Mouse (Mus musculus) heart, embryonic 14.5 days (tissue): ENCODE measurements around the gene Dnase1l2. TPM values are rescaled to one million over a fixed set of nuclear protein-coding genes. Genes with fewer than 3 reads are reported as not detected.
"Not testable (repeated sequence)": the region's sequence is repeated elsewhere in the genome, so short reads cannot be mapped to it uniquely, and the experiment has no call there.

Source experiments
- ATAC-seq: fragments of 200-750 bp; cut with Nextera tagmentation; 2 replicates; pipeline ENCODE4 v1.8.0; 2017; ENCODE audit warnings: low read depth, moderate TSS enrichment; ENCODE audit not compliant: insufficient number of reproducible peaks, insufficient read depth, low FRiP score
- H3K27ac ChIP-seq, 2 experiments: fragments of 200-500 bp in 1 of 2; fragments of 300-500 bp in 1 of 2; sonication (generic) in 1 of 2; replicated peaks in 1 of 2; 2 replicates each; pipeline ENCODE4 v1.5.1; 2012 to 2014; ENCODE audit warnings: low read depth in 2 of 2, low read length in 2 of 2, control low read depth in 1 of 2, mild to moderate bottlenecking in 1 of 2, mixed read lengths in 1 of 2; ENCODE audit not compliant: control insufficient read depth in 1 of 2, insufficient read depth in 1 of 2
- H3K27me3 ChIP-seq: fragments of 300-500 bp; sonication (generic); 2 replicates; pipeline ENCODE4 v1.6.1; 2014; ENCODE audit warnings: mild to moderate bottlenecking, low read length, control low read depth; ENCODE audit not compliant: control insufficient read depth, insufficient read depth
- H3K36me3 ChIP-seq: fragments of 300-500 bp; sonication (generic); 2 replicates; pipeline ENCODE4 v1.6.1; 2014; ENCODE audit warnings: mild to moderate bottlenecking, control low read depth, low read length, mixed read lengths; ENCODE audit not compliant: control insufficient read depth, insufficient read depth
- H3K4me1 ChIP-seq, 2 experiments: fragments of 200-500 bp in 1 of 2; fragments of 300-500 bp in 1 of 2; sonication (generic) in 1 of 2; 2 replicates each; pipeline ENCODE4 v1.6.1; 2012 to 2014; ENCODE audit warnings: low read length in 2 of 2, control low read depth in 1 of 2, mixed read lengths in 1 of 2; ENCODE audit not compliant: control insufficient read depth in 2 of 2, insufficient read depth in 2 of 2
- H3K4me2 ChIP-seq: fragments of 300-500 bp; sonication (generic); 2 replicates; pipeline ENCODE4 v1.6.1; 2014; ENCODE audit warnings: mild to moderate bottlenecking, low read length
- H3K4me3 ChIP-seq, 2 experiments: fragments of 200-500 bp in 1 of 2; fragments of 300-500 bp in 1 of 2; sonication (generic) in 1 of 2; 2 replicates each; pipeline ENCODE4 v1.5.1; 2012 to 2014; ENCODE audit warnings: low read length in 2 of 2, mild to moderate bottlenecking in 2 of 2, control low read depth in 1 of 2, low read depth in 1 of 2, moderate library complexity in 1 of 2; ENCODE audit not compliant: control insufficient read depth in 1 of 2, insufficient read depth in 1 of 2
- H3K9ac ChIP-seq: fragments of 300-500 bp; sonication (generic); 2 replicates; pipeline ENCODE4 v1.6.1; 2014; ENCODE audit warnings: mild to moderate bottlenecking, low read length
- H3K9me3 ChIP-seq: fragments of 300-500 bp; sonication (generic); 2 replicates; pipeline ENCODE4 v1.6.1; 2016; ENCODE audit warnings: low read length, control low read depth; ENCODE audit not compliant: control insufficient read depth
- WGBS: fragments of 180-500 bp; shearing (Covaris S2); extraction: QIAGEN DNeasy Blood & Tissue Kit; methylation state at CpG from one replicate; pipeline ENCODE4 v1.1.7; 2014; 5-methylcytosine and 5-hydroxymethylcytosine counted together
- polyA plus RNA-seq: library from polyadenylated mRNA; unstranded; fragments of >200 nt; fragmentation: Nextera tagmentation; extraction: Ambion mirVana; gene quantifications from 2 replicates; pipeline ENCODE4 v1.2.1, GENCODE M21; 2014

Dnase1l2 gene
- polyA plus RNA-seq, 1 experiment from 2014 or later, result 1.5 TPM

DNA sequence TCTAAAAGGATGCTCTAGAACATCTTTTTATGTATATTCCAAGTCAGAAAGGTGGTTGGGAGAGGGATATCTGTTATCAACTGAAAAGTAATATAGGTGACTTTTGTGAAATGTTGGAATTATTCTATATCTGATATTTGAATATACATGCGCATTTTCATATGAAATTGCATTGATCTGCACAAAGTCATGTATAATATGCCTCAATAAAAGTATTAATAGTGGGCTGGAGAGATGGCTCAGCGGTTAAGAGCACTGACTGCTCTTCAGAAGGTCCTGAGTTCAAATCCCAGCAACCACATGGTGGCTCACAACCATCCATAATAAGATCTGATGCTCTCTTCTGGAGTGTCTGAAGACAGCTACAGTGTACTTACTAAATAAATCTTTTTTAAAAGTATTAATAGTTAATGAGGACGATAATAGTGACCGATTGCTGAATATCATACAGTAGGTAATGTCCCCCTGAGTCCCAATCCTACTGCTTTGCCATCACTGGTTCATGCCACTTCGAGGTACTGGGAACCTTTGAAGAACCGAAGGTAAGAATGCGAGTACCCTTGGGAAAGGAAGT lies 26.5 kb upstream of the Dnase1l2 start:
- Histone ChIP-seq H3K9ac (peak overlapping the region; percentile 95), H3K4me1 (peaks cover 16 to 23% of the 10 kb centered on the region in 2 experiments), H3K4me3 (peak overlapping the region; percentile 70 to 93), H3K9me3 (no peaks in the 10 kb centered on the region), H3K27me3 (no peaks in the 10 kb centered on the region), H3K36me3 (peaks cover 23% of the 10 kb centered on the region), H3K4me2 (peak overlapping the region; percentile 98), H3K27ac (peak overlapping the region; percentile 83 to 90)
- WGBS, result 16% methylated on average over 7 of the region's 7 CpGs
- no peak for ATAC-seq

DNA sequence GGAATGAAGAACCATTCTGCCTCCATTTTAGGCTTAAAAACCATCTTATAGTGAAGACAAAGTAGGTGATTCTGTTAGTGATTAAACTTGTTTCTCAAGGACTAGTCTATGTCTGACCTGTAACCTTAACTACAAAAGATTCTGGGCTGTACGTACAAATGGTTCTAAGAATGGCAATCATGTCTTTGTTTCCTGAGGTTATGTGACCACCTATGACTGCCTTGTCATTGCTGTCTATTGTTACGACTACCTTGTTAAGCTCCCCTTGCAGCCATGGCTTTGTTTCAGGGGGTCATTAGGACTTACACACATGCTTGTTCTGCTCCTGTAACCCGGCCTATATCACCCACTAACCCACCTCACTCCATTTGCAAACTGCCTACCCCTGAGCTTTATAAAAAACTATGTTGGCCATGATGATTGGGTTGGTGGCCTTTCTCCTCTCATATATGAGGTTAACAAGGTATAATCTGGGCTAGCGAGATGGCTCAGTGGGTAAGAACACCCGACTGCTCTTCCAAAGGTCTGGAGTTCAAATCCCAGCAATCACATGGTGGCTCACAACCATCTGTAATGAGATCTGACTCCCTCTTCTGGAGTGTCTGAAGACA lies 25.8 kb upstream of the Dnase1l2 start:
- Histone ChIP-seq H3K9ac (no peak overlapping the region), H3K9me3 (no peaks in the 10 kb centered on the region), H3K27me3 (no peaks in the 10 kb centered on the region), H3K4me1 (peaks cover 13 to 21% of the 10 kb centered on the region in 2 experiments), H3K4me2 (no peak overlapping the region), H3K27ac (no peak overlapping the region), H3K36me3 (peaks cover 17% of the 10 kb centered on the region), H3K4me3 (no peak overlapping the region)
- WGBS, result 92% methylated on average over 5 of the region's 5 CpGs
- no peak for ATAC-seq

DNA sequence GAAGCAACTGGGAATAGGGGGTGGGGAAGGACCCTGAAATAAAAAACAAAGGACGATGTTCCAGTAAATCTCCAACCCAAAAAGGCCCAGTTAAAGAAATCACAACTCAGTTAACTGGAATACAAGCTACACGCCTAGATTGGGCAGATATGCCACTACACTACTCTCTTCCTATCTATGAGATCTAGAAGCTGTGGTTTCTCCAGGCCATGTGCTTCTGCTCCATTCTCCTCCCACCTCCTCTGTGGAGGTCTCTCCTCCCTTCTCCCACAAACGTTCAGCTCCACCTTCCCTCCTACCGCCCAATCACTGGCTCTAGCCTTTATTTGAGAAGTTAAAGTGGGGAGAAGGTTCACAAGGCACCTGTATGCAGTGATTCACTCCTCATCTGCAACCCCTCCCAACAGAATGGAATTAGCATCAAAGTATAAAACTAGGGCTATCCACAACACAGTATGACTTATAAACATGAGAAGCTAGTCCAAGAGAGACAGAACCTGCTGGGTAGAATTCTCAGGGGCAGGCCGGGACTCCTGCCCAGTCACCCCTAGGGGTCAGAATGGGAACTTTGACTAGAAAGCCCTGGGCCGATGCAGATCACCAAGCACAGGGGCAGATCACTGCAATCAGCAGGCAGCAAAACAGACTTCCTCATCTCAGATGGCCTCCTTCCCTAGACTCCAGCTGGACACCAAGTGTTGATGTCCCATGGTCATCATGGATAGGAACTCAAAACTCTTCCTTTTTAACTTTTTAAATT lies 20.6 kb upstream of the Dnase1l2 start:
- no peak for ATAC-seq
- Histone ChIP-seq H3K27ac (no peak overlapping the region), H3K4me1 (peaks cover 7 to 10% of the 10 kb centered on the region in 2 experiments), H3K4me2 (no peak overlapping the region), H3K9ac (no peak overlapping the region), H3K9me3 (no peaks in the 10 kb centered on the region), H3K36me3 (no peaks in the 10 kb centered on the region), H3K27me3 (no peaks in the 10 kb centered on the region), H3K4me3 (no peak overlapping the region)
- WGBS, result 44% methylated on average over 6 of the region's 6 CpGs

DNA sequence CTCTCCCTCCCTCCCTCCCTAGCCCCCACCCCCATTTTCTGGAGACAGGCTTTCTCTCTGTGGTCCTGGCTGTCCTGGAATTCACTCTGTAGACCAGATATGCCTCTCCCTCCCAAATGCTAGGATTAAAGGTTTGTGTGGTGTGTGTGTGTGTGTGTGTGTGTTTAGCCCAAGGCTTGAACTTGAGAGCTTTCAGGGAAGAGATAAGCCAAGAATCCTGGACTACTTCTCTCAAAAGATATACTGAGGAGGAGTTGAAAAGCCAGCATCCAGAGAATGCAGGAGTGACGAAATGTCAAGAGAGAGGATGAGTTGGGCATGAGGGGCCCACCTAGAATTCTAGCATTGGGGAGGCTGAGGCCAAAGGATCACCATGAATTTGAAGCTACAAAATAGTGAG lies 20.0 kb upstream of the Dnase1l2 start:
- no peaks in the 10 kb centered on the region for H3K36me3 ChIP-seq
- H3K27me3 ChIP-seq, result no peaks in the 10 kb centered on the region
- peak; percentile 56; the same call in 1 of the 2 replicates for ATAC-seq
- WGBS, result 29% methylated on average over 1 of the region's 1 CpGs
- no peaks in the 10 kb centered on the region for H3K9me3 ChIP-seq
- no peak overlapping the region for H3K4me3 ChIP-seq
- H3K9ac ChIP-seq, result no peak overlapping the region
- no peak overlapping the region for H3K4me2 ChIP-seq
- peaks cover 7 to 10% of the 10 kb centered on the region in 2 experiments for H3K4me1 ChIP-seq
- H3K27ac ChIP-seq, result no peak overlapping the region; a peak in 1 of 4 replicates

DNA sequence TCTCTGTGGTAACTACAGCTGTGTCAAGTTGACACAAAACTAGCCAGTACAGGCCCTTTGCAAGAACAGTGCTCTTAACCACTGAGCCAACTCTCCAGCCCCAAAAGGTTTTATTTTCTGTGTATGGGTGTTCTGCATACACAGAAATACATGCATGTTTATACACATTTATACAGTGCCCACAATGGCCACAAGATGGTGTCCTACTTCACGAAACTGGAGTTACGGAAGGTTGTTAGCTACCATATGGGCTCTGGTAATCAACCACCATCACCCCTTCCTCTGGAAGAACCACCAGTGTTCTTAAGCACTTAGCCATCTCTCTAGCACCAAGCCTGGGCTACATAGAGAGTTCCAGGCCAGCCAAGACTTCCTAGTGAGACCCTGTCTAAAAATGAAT lies 18.7 kb upstream of the Dnase1l2 start:
- no peak for ATAC-seq
- no peak overlapping the region for H3K9ac ChIP-seq
- no peak overlapping the region for H3K27ac ChIP-seq
- H3K4me3 ChIP-seq, result no peak overlapping the region
- no peaks in the 10 kb centered on the region for H3K36me3 ChIP-seq
- no peaks in the 10 kb centered on the region for H3K27me3 ChIP-seq
- peaks cover 7 to 10% of the 10 kb centered on the region in 2 experiments for H3K4me1 ChIP-seq
- H3K9me3 ChIP-seq, result no peaks in the 10 kb centered on the region
- no peak overlapping the region for H3K4me2 ChIP-seq
- WGBS, result 68% methylated on average over 2 of the region's 2 CpGs

DNA sequence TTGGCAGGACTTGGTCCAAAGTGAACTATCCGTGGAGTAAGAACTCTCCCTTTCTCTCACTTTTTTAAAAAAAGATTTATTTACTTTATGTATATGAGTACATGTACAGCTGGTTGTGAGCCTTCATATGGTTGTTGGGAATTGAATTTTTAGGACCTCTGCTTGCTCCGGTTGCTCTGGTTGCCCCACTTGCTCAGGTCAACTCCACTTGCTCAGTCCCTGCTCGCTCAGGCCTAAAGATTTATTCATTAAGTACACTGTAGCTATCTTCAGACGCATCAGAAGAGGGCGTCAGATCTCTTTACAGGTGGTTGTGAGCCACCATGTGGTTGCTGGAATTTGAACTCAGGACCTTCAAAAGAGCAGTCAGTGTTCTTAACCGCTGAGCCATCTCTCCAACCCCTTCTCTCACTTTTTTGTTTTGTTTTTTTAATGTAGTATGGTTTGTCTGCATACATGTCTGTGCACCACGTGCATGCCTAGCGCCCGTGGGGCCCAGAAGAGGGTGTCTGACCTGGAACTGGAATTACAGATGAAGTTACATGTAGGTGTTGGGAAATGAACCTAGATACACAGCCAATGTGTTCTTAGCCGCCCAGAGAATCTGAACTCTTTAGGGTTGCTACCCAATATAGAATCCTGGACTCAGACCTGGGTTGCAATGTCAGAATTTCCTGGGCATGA lies 12.8 kb upstream of the Dnase1l2 start:
- peak overlapping the region in 1 of 2 experiments; percentile 71; a peak in 1 of 4 replicates for H3K4me3 ChIP-seq
- 57% methylated on average over 10 of the region's 10 CpGs for WGBS

DNA sequence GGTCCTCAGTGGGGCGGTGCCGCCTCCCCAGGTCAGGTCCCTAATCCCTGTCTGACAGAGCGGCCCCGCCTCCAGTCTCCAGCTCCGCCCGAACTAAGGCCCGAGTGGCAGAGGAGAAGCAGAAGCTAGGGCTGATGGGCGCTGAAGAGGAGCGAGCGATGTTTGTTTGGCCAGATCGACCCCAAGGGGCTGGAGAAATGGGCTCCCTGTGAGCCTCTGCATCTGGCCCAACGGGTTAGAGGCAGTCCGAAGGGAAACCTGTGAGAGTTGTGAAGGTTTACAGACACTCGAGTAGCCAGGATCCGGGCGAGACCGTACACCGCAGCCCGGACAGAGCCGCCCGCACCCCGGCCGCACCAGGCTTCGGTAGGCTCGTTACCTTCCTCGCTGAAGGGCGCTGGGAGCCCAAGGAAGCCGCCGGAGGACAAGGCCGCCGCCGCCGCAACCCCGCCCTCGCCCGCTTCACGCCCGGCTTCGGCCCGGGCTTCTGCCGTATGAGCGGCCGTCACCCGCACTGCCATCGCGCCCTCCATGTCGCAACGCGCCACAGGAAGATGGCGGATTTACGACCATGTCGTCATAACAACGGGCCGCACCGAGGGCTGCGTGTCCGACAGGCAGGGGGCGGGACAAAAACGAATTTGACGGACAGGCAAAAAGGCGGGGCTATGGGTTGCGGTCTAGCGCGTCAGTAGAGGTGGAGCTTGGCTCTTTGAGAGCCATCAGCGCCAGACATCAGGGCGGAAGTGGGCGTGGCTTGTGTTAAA lies 12.0 kb upstream of the Dnase1l2 start:
- WGBS, result under 1% methylated on average over 67 of the region's 67 CpGs
- Histone ChIP-seq H3K4me1 (peaks cover 0 to 19% of the 10 kb centered on the region in 2 experiments; a peak in 2 of 4 replicates), H3K36me3 (peaks cover 18% of the 10 kb centered on the region), H3K27ac (peak overlapping the region; percentile 89 to 95), H3K9me3 (no peaks in the 10 kb centered on the region), H3K9ac (peak overlapping the region; percentile 93), H3K4me2 (peak overlapping the region; percentile 66), H3K4me3 (peak overlapping the region; percentile 71 to 74), H3K27me3 (no peaks in the 10 kb centered on the region)
- ATAC-seq, result peak; percentile 93

More for the DNA sequence above, 12.8 kb upstream of the Dnase1l2 start:
- not testable (repeated sequence) for H3K27me3 ChIP-seq, H3K9me3 ChIP-seq, H3K9ac ChIP-seq, ATAC-seq
- peak overlapping the region in 1 of 2 experiments; percentile 28; a peak in 1 of 4 replicates for H3K27ac ChIP-seq
- H3K4me2 ChIP-seq, result peak overlapping the region; percentile 52
- peaks cover 11% of the 10 kb centered on the region for H3K36me3 ChIP-seq
- peaks cover 0 to 19% of the 10 kb centered on the region in 2 experiments; a peak in 2 of 4 replicates for H3K4me1 ChIP-seq
